11 mouse cellular contexts compared by ENCODE assay signal in the genomic region with DNA sequence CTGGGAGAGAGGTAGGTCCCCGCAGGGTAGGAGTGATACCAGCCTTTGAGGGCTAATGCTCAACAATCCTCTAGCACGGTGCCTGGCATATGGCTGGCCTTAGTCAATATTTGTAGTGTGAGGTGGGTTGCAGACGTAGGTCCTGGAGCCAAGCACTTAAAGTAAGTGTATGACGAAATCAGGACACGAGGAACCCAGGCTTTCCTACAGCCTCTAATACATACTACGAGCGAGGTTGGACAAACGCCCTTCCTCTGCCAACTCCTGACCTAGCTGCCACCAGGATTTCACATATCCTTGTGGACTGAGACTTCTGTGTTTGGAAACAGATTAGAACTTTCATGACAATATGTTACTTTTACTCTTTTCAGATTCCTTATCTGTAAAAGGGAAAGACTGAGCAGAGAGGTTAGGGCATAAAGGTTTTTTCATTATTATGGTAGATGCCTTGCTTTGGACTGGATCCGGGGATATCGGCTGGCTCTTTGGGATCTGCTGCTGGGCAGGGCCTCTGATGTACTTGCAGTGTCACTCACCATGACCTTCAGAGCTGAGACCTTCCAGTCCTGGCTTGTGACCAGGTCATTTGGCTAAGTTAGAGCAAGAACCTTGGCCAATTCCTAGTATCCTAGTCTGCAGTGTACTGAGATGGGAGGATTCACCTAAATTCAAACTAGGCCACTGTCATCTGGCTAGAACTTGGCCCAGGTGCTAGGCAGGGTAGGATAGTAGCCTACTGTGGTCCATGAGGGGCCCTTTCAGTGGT. TPM values are rescaled to one million over a fixed set of nuclear protein-coding genes. Genes with fewer than 3 reads are reported as not detected.
DNase-seq lines count a peak whose midpoint lies in the region; ATAC-seq and TF ChIP-seq lines count a peak whose summit lies in the region.
"Had no signal": no experiment of that assay in that cellular context is flagged by ENCODE, and none has a peak within 500 bp of the region (broad histone marks: within the 10 kb centered on the region; RNA-seq: fewer than 3 reads in every experiment).

No protein-coding gene starts in this region.

- peak; percentile 97 for DNase-seq in liver, adult 2 months (ENCODE audit: extremely low read depth, low read depth, low spot score)
- DNase-seq in liver, embryonic 11.5 days (ENCODE audit: low spot score) = no peak
- DNase-seq in adrenal gland, postnatal 25 days = peak; percentile 40
- peak; percentile 79 for DNase-seq in lung, postnatal 25 days (ENCODE audit: low spot score)
- DNase-seq in cerebellum, adult 18-20 months = no peak
- no peak for DNase-seq in frontal cortex, postnatal 36 days (ENCODE audit: low spot score in 2 of 2)
- DNase-seq in layer of hippocampus, postnatal 14 days (ENCODE audit: low spot score in 2 of 2) = no peak
- DNase-seq: gastrocnemius, postnatal 10 days; thymus, postnatal 4 days had no signal

- TF ChIP-seq POLR2A in liver, adult 2 months (IDR thresholded peaks at IDR 0.05; ENCODE audit: extremely low read depth, insufficient read depth, low read length) = no peak

- H3K27me3 ChIP-seq in liver, adult 2 months (ENCODE audit: control insufficient read depth, insufficient read depth, low read length) = no peaks in the 10 kb centered on the region
- H3K27me3 ChIP-seq in liver, embryonic 11.5 days (replicated peaks; ENCODE audit: control insufficient read depth, insufficient read depth, low read length) = no peaks in the 10 kb centered on the region
- H3K27me3 ChIP-seq in heart, embryonic 14.5 days (ENCODE audit: control insufficient read depth, insufficient read depth, low read length) = no peaks in the 10 kb centered on the region
- H3K27me3 ChIP-seq: CH12.LX had no signal

- H3K9ac ChIP-seq in liver, adult 2 months (ENCODE audit: low read depth, low read length) = no peak overlapping the region
- no peak overlapping the region for H3K9ac ChIP-seq in liver, embryonic 11.5 days (ENCODE audit: low read depth, low read length)
- peak overlapping the region; percentile 42; the same call in 1 of the 2 replicates for H3K9ac ChIP-seq in heart, embryonic 14.5 days (ENCODE audit: low read length)

- H3K9me3 ChIP-seq in liver, embryonic 11.5 days (ENCODE audit: control insufficient read depth, low read length) = no peaks in the 10 kb centered on the region
- H3K9me3 ChIP-seq in heart, embryonic 14.5 days (ENCODE audit: control insufficient read depth, low read length) = no peaks in the 10 kb centered on the region

- no peak overlapping the region for H3K4me2 ChIP-seq in liver, embryonic 11.5 days
- H3K4me2 ChIP-seq in heart, embryonic 14.5 days (ENCODE audit: low read length) = no peak overlapping the region

- TF ChIP-seq CTCF in liver, adult 2 months (IDR thresholded peaks at IDR 0.05; ENCODE audit: low read depth, low read length) = no peak

- no peaks in the 10 kb centered on the region for H3K36me3 ChIP-seq in liver, adult 2 months (ENCODE audit: control insufficient read depth, insufficient read depth, low read length)
- H3K36me3 ChIP-seq in liver, embryonic 11.5 days (ENCODE audit: control insufficient read depth, insufficient read depth, low read length) = no peaks in the 10 kb centered on the region
- H3K36me3 ChIP-seq in heart, embryonic 14.5 days (ENCODE audit: control insufficient read depth, insufficient read depth, low read length) = peaks cover 26% of the 10 kb centered on the region

- peak overlapping the region; percentile 63 for H3K27ac ChIP-seq in liver, adult 2 months (replicated peaks; ENCODE audit: insufficient read depth, low read depth, low read length)
- H3K27ac ChIP-seq in liver, embryonic 11.5 days (ENCODE audit: low read depth, low read length) = no peak overlapping the region; the same call in 1 of the 2 replicates
- peak overlapping the region; percentile 69 to 84 for H3K27ac ChIP-seq in heart, embryonic 14.5 days (replicated peaks in 1 of 2; ENCODE audit: control insufficient read depth in 1 of 2, insufficient read depth in 1 of 2, low read depth in 2 of 2, low read length in 2 of 2)

- peaks cover 17% of the 10 kb centered on the region for H3K4me1 ChIP-seq in liver, adult 2 months (ENCODE audit: control insufficient read depth, insufficient read depth, low read length)
- peaks cover 33% of the 10 kb centered on the region for H3K4me1 ChIP-seq in liver, embryonic 11.5 days (replicated peaks; ENCODE audit: control insufficient read depth, insufficient read depth, low read length)
- H3K4me1 ChIP-seq in heart, embryonic 14.5 days (ENCODE audit: control insufficient read depth in 2 of 2, insufficient read depth in 2 of 2, low read length in 2 of 2) = peaks cover 41 to 91% of the 10 kb centered on the region in 2 experiments

- H3K4me3 ChIP-seq in liver, adult 2 months (ENCODE audit: insufficient read depth, low read depth, low read length) = no peak overlapping the region
- H3K4me3 ChIP-seq in liver, embryonic 11.5 days (ENCODE audit: low read depth, low read length) = no peak overlapping the region
- no peak overlapping the region for H3K4me3 ChIP-seq in heart, embryonic 14.5 days (ENCODE audit: control insufficient read depth in 1 of 2, insufficient read depth in 1 of 2, low read depth in 1 of 2, low read length in 2 of 2)

- 21% methylated on average over 10 of the region's 10 CpGs for WGBS in liver, adult 2 months
- 84% methylated on average over 10 of the region's 10 CpGs for WGBS in liver, embryonic 11.5 days
- WGBS in heart, embryonic 14.5 days = 64% methylated on average over 10 of the region's 10 CpGs

- no peaks in the 10 kb centered on the region for H3K79me2 ChIP-seq in liver, adult 2 months (ENCODE audit: control insufficient read depth, insufficient read depth, low read length)

- ATAC-seq in liver, embryonic 11.5 days (replicated peaks; ENCODE audit: low FRiP score) = no peak
- ATAC-seq in heart, embryonic 14.5 days (ENCODE audit: insufficient number of reproducible peaks, insufficient read depth, low FRiP score, low read depth) = no peak

RNA-seq across cellular contexts. Expression of gene Adam19, which starts 29.8 kb away (rescaled TPM):
- total RNA-seq in liver, adult 2 months (2014; rRNA removed) = 0.47 and 0.55 TPM in 2 replicates
- polyA plus RNA-seq in liver, adult 2 months (2012; rRNA removed) = 0.50 and 1.1 TPM in 2 replicates
- polyA plus RNA-seq in liver, embryonic 11.5 days (2014; fragmentation: Nextera tagmentation; extraction: Ambion mirVana) = 8.5 and 8.8 TPM in 2 replicates
- 6.1 and 7.0 TPM in 2 replicates for total RNA-seq in adrenal gland, postnatal 25 days (2021)
- 21.1 and 22.7 TPM in 2 replicates for polyA plus RNA-seq in heart, embryonic 14.5 days (2014; fragmentation: Nextera tagmentation; extraction: Ambion mirVana)
- 10 to 100 TPM; 27.5 to 28.4 TPM for total RNA-seq in layer of hippocampus, postnatal 14 days (2021)

RNA-seq across cellular contexts. Expression of gene Gm12166, which starts 33.5 kb away (rescaled TPM):
- 2.3 and 3.5 TPM in 2 replicates for total RNA-seq in liver, adult 2 months (2014; rRNA removed)
- polyA plus RNA-seq in liver, adult 2 months (2012; rRNA removed) = 6.2 and 7.0 TPM in 2 replicates
- 5.5 and 6.6 TPM in 2 replicates for polyA plus RNA-seq in liver, embryonic 11.5 days (2014; fragmentation: Nextera tagmentation; extraction: Ambion mirVana)
- 1.3 and 4.8 TPM in 2 replicates for total RNA-seq in adrenal gland, postnatal 25 days (2021)
- 4.6 and 4.9 TPM in 2 replicates for polyA plus RNA-seq in heart, embryonic 14.5 days (2014; fragmentation: Nextera tagmentation; extraction: Ambion mirVana)
- total RNA-seq in layer of hippocampus, postnatal 14 days (2021) = 1 to 10 TPM; 2.7 to 6.0 TPM

Comparison
In these comparisons a context has a peak if more than half of its experiments do, and no peak if none do; other contexts are left out.
1. DNase-seq: peak in liver, adult 2 months (single experiment), adrenal gland, postnatal 25 days (single experiment) and lung, postnatal 25 days (single experiment); none in liver, embryonic 11.5 days (single experiment), cerebellum, adult 18-20 months (0 of 2), frontal cortex, postnatal 36 days (0 of 2) and layer of hippocampus, postnatal 14 days (0 of 2).